Mouse (Mus musculus): ENCODE measurements around the gene Cdhr1.

GRCm38 (mm10) chr14:37094436-37094835 lies 3.7 kb downstream of the Cdhr1 start:
- no peak for TF ChIP-seq CTCF (IDR thresholded peaks at IDR 0.05; ENCODE audit: borderline replicate concordance, control insufficient read depth, extremely low read depth, insufficient read depth, low read length, poor library complexity)
- no peak for TF ChIP-seq POLR2A (IDR thresholded peaks at IDR 0.05; ENCODE audit: control insufficient read depth, extremely low read depth, insufficient read depth, low read length, poor library complexity)

All from thymus, adult 2 months (tissue).